Mouse (Mus musculus) kidney, embryonic 14.5 days (tissue): ENCODE measurements at regions not wholly inside any gene's neighbourhood (a gene's known extent, or its start where the extent isn't known, plus 50 kb on each side); places are given as distances from the start of the nearest gene placed in this dataset.

Experiments
- ATAC-seq: fragments of 200-750 bp; cut with Nextera tagmentation; 2 replicates; pipeline ENCODE4 v1.8.0; 2017; ENCODE audit warnings: moderate number of reproducible peaks, mild to moderate bottlenecking, moderate TSS enrichment, moderate library complexity; ENCODE audit not compliant: low FRiP score, low TSS enrichment
- H3K27ac ChIP-seq: fragments of 300-500 bp; sonication (generic); 2 replicates; pipeline ENCODE4 v1.5.1; 2014; ENCODE audit warnings: low read depth, mild to moderate bottlenecking, low read length, moderate library complexity, mixed read lengths
- H3K27me3 ChIP-seq: fragments of 300-500 bp; sonication (generic); 2 replicates; pipeline ENCODE4 v1.6.1; 2014; ENCODE audit warnings: mild to moderate bottlenecking, low read length; ENCODE audit not compliant: control insufficient read depth, insufficient read depth
- H3K36me3 ChIP-seq: fragments of 300-500 bp; sonication (generic); 2 replicates; pipeline ENCODE4 v1.6.1; 2014; ENCODE audit warnings: low read length, mixed read lengths; ENCODE audit not compliant: control insufficient read depth, insufficient read depth
- H3K4me1 ChIP-seq: fragments of 300-500 bp; sonication (generic); 2 replicates; pipeline ENCODE4 v1.6.1; 2014; ENCODE audit warnings: low read length, mixed read lengths; ENCODE audit not compliant: control insufficient read depth, insufficient read depth
- H3K4me2 ChIP-seq: fragments of 300-500 bp; sonication (generic); replicated peaks from 2 replicates; pipeline ENCODE4 v1.6.1; 2014; ENCODE audit warnings: low read depth, mild to moderate bottlenecking, low read length
- H3K4me3 ChIP-seq: fragments of 300-500 bp; sonication (generic); 2 replicates; pipeline ENCODE4 v1.5.1; 2014; ENCODE audit warnings: mild to moderate bottlenecking, low read length
- H3K9ac ChIP-seq: fragments of 300-500 bp; sonication (generic); 2 replicates; pipeline ENCODE4 v1.6.1; 2014; ENCODE audit warnings: low read depth, mild to moderate bottlenecking, low read length, moderate library complexity
- H3K9me3 ChIP-seq: fragments of 300-500 bp; sonication (generic); 2 replicates; pipeline ENCODE4 v1.6.1; 2016; ENCODE audit warnings: low read length; ENCODE audit not compliant: control insufficient read depth
- WGBS: fragments of 180-500 bp; shearing (Covaris S2); extraction: QIAGEN DNeasy Blood & Tissue Kit; methylation state at CpG from one replicate; pipeline ENCODE4 v1.1.7; 2014; 5-methylcytosine and 5-hydroxymethylcytosine counted together

GRCm38 (mm10) chr8:81097076-81097819 lies 82.5 kb upstream of the Usp38 start:
- no peaks in the 10 kb centered on the region for H3K36me3 ChIP-seq
- WGBS: 33% methylated on average over 9 of the region's 9 CpGs
- no peaks in the 10 kb centered on the region for H3K27me3 ChIP-seq
- no peaks in the 10 kb centered on the region for H3K9me3 ChIP-seq
- no peak overlapping the region for H3K4me2 ChIP-seq
- peak; percentile 96 for ATAC-seq
- no peak overlapping the region for H3K4me3 ChIP-seq
- no peak overlapping the region for H3K27ac ChIP-seq
- no peak overlapping the region for H3K9ac ChIP-seq
- no peaks in the 10 kb centered on the region for H3K4me1 ChIP-seq

- Histone ChIP-seq H3K27ac (no peak overlapping the region), H3K4me3 (no peak overlapping the region), H3K4me2 (no peak overlapping the region), H3K27me3 (no peaks in the 10 kb centered on the region), H3K9me3 (no peaks in the 10 kb centered on the region), H3K9ac (no peak overlapping the region), H3K4me1 (no peaks in the 10 kb centered on the region), H3K36me3 (no peaks in the 10 kb centered on the region)
- WGBS: 82% methylated on average over 2 of the region's 2 CpGs
- ATAC-seq: no peak
Observed at GRCm38 (mm10) chr8:81095237-81095636, 80.5 kb upstream of the Usp38 start.

GRCm38 (mm10) chr8:81080865-81081637 lies 66.3 kb upstream of the Usp38 start:
- H3K9ac ChIP-seq: no peak overlapping the region
- WGBS: 79% methylated on average over 12 of the region's 12 CpGs
- no peaks in the 10 kb centered on the region for H3K36me3 ChIP-seq
- no peak overlapping the region for H3K4me2 ChIP-seq
- H3K27ac ChIP-seq: peak overlapping the region; percentile 67; the same call in 1 of the 2 replicates
- H3K9me3 ChIP-seq: no peaks in the 10 kb centered on the region
- no peaks in the 10 kb centered on the region for H3K4me1 ChIP-seq
- no peaks in the 10 kb centered on the region for H3K27me3 ChIP-seq
- peak; percentile 28; the same call in 1 of the 2 replicates for ATAC-seq
- H3K4me3 ChIP-seq: no peak overlapping the region

GRCm38 (mm10) chr8:81079887-81080300 lies 65.2 kb upstream of the Usp38 start:
- no peaks in the 10 kb centered on the region for H3K9me3 ChIP-seq
- no peak overlapping the region for H3K4me3 ChIP-seq
- no peaks in the 10 kb centered on the region for H3K27me3 ChIP-seq
- H3K4me2 ChIP-seq: no peak overlapping the region
- H3K4me1 ChIP-seq: no peaks in the 10 kb centered on the region
- no peaks in the 10 kb centered on the region for H3K36me3 ChIP-seq
- 49% methylated on average over 8 of the region's 8 CpGs for WGBS
- no peak overlapping the region for H3K27ac ChIP-seq
- no peak overlapping the region for H3K9ac ChIP-seq
- ATAC-seq: peak; percentile 89

GRCm38 (mm10) chr8:81069080-81069840 lies 54.5 kb upstream of the Usp38 start:
- no peaks in the 10 kb centered on the region for H3K4me1 ChIP-seq
- H3K9ac ChIP-seq: no peak overlapping the region
- no peaks in the 10 kb centered on the region for H3K36me3 ChIP-seq
- WGBS: 80% methylated on average over 5 of the region's 5 CpGs
- H3K27me3 ChIP-seq: no peaks in the 10 kb centered on the region
- no peak overlapping the region for H3K27ac ChIP-seq
- no peak for ATAC-seq
- H3K9me3 ChIP-seq: no peaks in the 10 kb centered on the region
- no peak overlapping the region for H3K4me3 ChIP-seq
- no peak overlapping the region for H3K4me2 ChIP-seq

GRCm38 (mm10) chr8:81068519-81068918 lies 53.8 kb upstream of the Usp38 start:
- no peaks in the 10 kb centered on the region for H3K27me3 ChIP-seq
- H3K4me3 ChIP-seq: no peak overlapping the region
- H3K9me3 ChIP-seq: no peaks in the 10 kb centered on the region
- H3K4me2 ChIP-seq: no peak overlapping the region
- 75% methylated on average over 3 of the region's 3 CpGs for WGBS
- H3K27ac ChIP-seq: no peak overlapping the region
- no peaks in the 10 kb centered on the region for H3K36me3 ChIP-seq
- no peak overlapping the region for H3K9ac ChIP-seq
- no peaks in the 10 kb centered on the region for H3K4me1 ChIP-seq
- ATAC-seq: peak; percentile 66

- Histone ChIP-seq H3K27ac (no peak overlapping the region), H3K27me3 (no peaks in the 10 kb centered on the region), H3K9me3 (no peaks in the 10 kb centered on the region), H3K36me3 (no peaks in the 10 kb centered on the region), H3K9ac (no peak overlapping the region), H3K4me3 (no peak overlapping the region), H3K4me1 (no peaks in the 10 kb centered on the region), H3K4me2 (no peak overlapping the region)
- ATAC-seq: no peak
- 86% methylated on average over 2 of the region's 2 CpGs for WGBS
Observed at GRCm38 (mm10) chr8:81066765-81067164, 52.0 kb upstream of the Usp38 start.
